In genomic region chr13:36113181-36113580, GRCm38 (mm10) we compare ENCODE assay signal across 16 mouse cellular contexts.
"Had no signal": no experiment of that assay in that cellular context is flagged by ENCODE, and none has a peak within 500 bp of the region (broad histone marks: within the 10 kb centered on the region; RNA-seq: fewer than 3 reads in every experiment).

No protein-coding gene starts in this region.

- H3K9me3 ChIP-seq: lung, embryonic 15.5 days; megakaryocyte, embryonic 14.5 days; midbrain, embryonic 13.5 days; midbrain, embryonic 15.5 days; neural tube, embryonic 12.5 days; stomach, embryonic 15.5 days had no signal

- DNase-seq: lung, postnatal 14 days; lung, postnatal 36 days; right cerebral cortex, postnatal 14 days; thymus, adult 2 months; thymus, postnatal 25 days; thymus, postnatal 4 days had no signal

- H3K9ac ChIP-seq: lung, embryonic 15.5 days; midbrain, embryonic 13.5 days; midbrain, embryonic 15.5 days; neural tube, embryonic 12.5 days; stomach, embryonic 15.5 days had no signal

- ATAC-seq: lung, postnatal 0 days; midbrain, embryonic 13.5 days; midbrain, embryonic 15.5 days had no signal

- H3K27ac ChIP-seq: lung, embryonic 15.5 days; macrophage; midbrain, embryonic 13.5 days; midbrain, embryonic 15.5 days; neural tube, embryonic 12.5 days; stomach, embryonic 15.5 days; stomach, postnatal 0 days had no signal

- H3K4me2 ChIP-seq: lung, embryonic 15.5 days; midbrain, embryonic 11.5 days; midbrain, embryonic 13.5 days; midbrain, embryonic 15.5 days; neural tube, embryonic 12.5 days; stomach, embryonic 15.5 days had no signal

- H3K4me1 ChIP-seq: stomach, embryonic 15.5 days had no signal

- H3K27me3 ChIP-seq: lung, embryonic 15.5 days; megakaryocyte, embryonic 14.5 days; midbrain, embryonic 13.5 days; midbrain, embryonic 15.5 days; neural tube, embryonic 12.5 days; stomach, embryonic 15.5 days had no signal

- H3K36me3 ChIP-seq: lung, embryonic 15.5 days; midbrain, embryonic 13.5 days; midbrain, embryonic 15.5 days; neural tube, embryonic 12.5 days; stomach, embryonic 15.5 days had no signal

- H3K4me3 ChIP-seq: lung, embryonic 15.5 days; megakaryocyte, embryonic 14.5 days; midbrain, embryonic 13.5 days; midbrain, embryonic 15.5 days; neural tube, embryonic 12.5 days; stomach, embryonic 15.5 days had no signal
